Mouse (Mus musculus): ENCODE measurements around the gene Gpr137.
"Not testable (repeated sequence)": the region's sequence is repeated elsewhere in the genome, so short reads cannot be mapped to it uniquely, and the experiment has no call there.

The Gpr137 gene

DNA sequence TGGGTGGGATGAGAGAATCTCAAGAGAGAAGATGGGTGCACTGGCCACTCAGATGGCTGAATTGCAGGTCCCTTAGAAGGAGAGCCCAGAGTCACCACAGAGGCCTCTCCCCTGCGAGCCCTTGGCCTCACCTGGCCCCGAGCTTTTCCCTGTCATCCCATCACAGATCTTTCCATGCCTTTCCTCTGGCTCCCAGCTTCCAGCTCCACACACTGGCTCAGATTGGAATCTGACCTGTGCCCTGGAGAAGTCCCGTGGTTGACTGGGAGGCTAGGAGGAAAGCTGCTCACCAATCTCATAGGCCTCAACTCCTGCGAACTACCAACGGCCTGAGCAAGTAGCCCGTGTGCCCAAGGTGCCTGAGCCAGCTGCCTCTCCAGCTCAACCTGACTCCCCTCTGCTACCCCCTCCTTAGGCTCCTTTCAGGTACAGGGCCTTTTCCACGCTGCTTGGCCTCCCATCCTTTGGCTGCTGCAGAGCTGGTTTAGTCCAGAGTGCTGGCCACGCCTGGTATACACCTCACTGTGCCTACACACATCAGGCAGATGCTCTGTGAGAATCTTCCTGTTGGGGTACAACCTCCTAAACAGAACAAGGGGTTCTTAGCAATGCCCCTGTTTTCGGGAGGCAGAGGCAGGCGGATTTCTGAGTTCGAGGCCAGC lies 36.7 kb downstream of the Gpr137 start:
- no peak for DNase-seq (ENCODE audit: low read depth)

DNA sequence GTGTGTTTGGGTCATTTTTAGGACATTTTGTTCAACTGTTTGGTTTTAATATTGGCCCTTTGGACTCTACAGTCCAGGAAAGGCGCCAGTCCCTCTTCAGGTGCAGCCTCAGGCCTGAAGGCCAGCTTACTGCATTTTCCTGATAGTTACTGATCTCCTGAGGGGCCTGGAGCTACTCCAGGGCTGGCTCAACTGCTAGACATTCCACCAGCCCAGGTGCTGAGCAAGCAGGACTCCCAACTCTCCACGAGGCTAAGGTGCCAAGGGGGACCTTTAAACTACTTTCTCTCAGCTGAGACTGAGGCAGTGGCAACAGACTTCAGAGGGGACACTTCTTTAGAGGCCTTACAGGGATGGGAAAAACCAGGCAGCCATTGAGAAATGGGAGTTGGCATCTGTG lies 37.4 kb downstream of the Gpr137 start:
- no peak for DNase-seq (ENCODE audit: low read depth)

DNA sequence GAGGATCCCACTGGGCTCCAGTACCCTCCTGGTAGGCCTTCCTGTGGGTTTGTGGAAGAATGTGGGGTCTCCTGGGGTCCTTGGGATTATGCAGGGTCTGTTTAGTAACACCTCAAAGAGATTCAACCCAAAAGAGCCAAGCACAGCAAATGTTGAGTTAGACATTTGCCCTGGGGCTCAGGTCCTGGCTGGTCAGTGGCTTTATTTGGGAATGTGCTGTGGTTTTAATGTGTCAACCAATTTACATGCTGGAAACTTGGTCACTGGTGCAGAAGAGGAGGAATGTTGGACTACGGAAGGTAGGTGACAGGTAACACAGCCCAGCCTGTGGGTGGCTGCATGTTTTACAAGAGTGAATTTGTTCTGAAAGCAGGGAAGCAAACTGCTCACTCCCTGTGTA lies 39.2 kb downstream of the Gpr137 start:
- no peak for DNase-seq (ENCODE audit: low read depth)

DNA sequence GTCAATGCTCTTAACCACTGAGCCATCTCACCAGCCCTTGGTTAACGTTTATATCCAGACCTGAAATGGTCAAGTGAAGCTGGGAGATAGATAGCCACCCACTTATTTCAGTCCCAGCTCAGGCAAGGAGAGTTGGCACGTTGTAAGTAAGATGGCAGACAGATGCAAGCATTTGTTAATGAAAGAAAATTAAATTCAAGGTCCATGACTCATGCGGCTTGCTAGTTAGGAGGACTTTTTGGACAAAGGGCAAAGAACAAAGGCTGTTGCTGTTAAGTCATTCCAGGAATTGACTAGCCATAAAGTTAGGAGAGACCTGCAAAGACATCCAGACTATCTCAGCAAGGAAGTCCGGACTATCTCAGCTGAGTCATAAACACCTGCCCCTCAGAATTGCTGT lies 42.6 kb downstream of the Gpr137 start:
- DNase-seq (ENCODE audit: low read depth): no peak

DNA sequence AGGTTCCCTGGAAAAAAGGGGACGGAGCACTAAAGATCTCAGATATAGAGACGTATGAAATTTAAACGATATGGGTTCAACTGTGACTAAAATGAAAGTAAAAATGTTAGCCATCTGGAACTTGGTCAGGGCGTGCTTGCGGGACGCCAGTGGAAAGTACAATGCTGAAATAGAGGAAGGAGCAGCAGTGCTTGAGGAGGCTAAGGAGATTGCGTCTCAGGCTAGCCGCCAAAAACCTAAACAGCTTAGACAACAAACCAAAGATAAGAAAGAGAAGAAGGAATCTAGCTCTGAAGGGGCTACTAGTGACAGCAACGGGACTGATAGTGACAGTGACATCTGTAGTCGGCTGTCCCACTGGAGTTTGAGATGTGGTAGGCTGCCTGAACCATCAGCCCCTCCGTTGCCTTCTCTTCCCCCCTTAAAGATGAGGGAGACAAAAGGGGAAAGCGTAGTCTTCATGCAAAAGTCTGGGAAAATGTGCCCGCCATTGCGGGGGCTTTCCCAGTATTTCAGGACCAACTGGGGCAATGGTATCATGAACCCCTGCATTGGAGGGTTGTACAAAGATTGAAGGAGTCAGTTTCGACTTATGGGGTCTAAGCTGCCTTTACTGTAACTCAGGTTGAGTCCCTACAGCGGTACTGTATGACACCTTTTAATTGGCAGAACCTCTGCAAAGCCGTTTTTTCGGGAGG lies 46.5 kb downstream of the Gpr137 start:
- not testable (repeated sequence) for DNase-seq (ENCODE audit: low read depth)

DNA sequence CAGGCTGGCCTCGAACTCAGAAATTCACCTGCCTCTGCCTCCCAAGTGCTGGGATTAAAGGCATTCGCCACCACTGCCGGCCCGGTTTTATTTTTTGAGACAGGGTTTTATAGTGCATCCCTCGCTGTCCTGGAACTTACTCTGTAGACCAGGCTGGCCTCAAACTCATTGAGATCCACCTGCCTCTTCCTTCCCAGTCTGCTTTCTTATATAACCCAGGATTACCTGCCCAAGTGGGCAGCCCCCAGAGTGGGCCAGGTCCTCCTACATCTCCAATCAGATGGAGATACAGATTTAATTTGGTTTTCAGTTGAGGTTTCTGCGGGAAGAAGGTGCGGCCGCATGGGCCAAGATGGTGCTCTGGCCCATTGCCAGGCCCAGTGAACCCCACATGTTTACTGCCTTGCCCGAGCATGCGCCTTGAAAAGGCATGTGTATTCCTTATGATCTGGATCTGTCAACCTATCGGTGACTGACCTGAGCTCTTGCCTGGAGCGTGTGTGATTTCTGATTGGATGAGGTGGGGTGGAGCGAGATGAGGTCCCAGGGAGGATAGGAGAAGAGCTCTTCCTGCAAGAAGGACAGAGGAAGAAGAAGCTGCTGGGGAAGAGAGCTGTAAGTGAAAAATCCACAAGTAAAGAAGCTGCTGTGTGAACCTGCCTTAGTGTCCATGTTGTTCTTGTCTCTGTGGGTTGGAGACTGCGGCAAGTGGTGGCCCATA lies 48.4 kb downstream of the Gpr137 start:
- no peak for DNase-seq (ENCODE audit: low read depth)

DNA sequence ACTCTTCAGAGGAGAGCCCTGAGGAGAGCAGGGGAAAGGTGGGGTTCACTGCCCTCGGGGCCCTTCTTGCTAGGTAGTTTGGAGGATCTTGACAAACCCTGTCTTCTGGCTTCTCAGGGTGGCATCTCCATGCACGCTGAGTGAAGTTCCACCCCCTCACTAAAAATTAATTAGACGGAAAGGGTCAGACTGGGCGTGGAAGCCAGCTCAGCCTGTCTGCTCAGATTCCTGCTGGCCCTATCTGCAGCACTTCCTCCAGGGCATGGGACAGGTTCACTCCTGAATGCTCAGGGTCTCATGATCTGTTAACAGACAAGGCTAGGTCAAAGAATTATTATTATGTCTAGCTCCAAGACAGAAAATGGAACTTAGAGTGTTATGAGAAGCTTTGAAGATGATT lies 49.8 kb downstream of the Gpr137 start:
- DNase-seq (ENCODE audit: low read depth): no peak

Measured in fibroblast of lung, adult 2 months (primary cell).